Mouse (Mus musculus) midbrain, embryonic 15.5 days (tissue): ENCODE results near the gene Carmil1. TPM values are rescaled to one million over a fixed set of nuclear protein-coding genes. Genes with fewer than 3 reads are reported as not detected.

Experiments
- ATAC-seq: fragments of 200-750 bp; cut with Nextera tagmentation; replicated peaks from 2 replicates; pipeline ENCODE4 v1.8.0; 2017; ENCODE audit warnings: moderate TSS enrichment
- H3K27ac ChIP-seq: fragments of 300-500 bp; sonication (generic); 2 replicates; pipeline ENCODE4 v1.5.1; 2015; ENCODE audit warnings: mild to moderate bottlenecking, inconsistent platforms
- H3K27me3 ChIP-seq: fragments of 300-500 bp; sonication (generic); replicated peaks from 2 replicates; pipeline ENCODE4 v1.6.1; 2015; ENCODE audit warnings: inconsistent platforms
- H3K36me3 ChIP-seq: fragments of 300-500 bp; sonication (generic); replicated peaks from 2 replicates; pipeline ENCODE4 v1.6.1; 2015; ENCODE audit warnings: inconsistent platforms
- H3K4me1 ChIP-seq: fragments of 300-500 bp; sonication (generic); 2 replicates; pipeline ENCODE4 v1.6.1; 2015; ENCODE audit warnings: inconsistent platforms
- H3K4me2 ChIP-seq: fragments of 300-500 bp; sonication (generic); 2 replicates; pipeline ENCODE4 v1.6.1; 2015; ENCODE audit warnings: inconsistent platforms, mild to moderate bottlenecking, moderate library complexity
- H3K4me3 ChIP-seq: fragments of 300-500 bp; sonication (generic); 2 replicates; pipeline ENCODE4 v1.5.1; 2015; ENCODE audit warnings: mild to moderate bottlenecking, inconsistent platforms
- H3K9ac ChIP-seq: fragments of 300-500 bp; sonication (generic); 2 replicates; pipeline ENCODE4 v1.6.1; 2015; ENCODE audit warnings: mild to moderate bottlenecking, inconsistent platforms
- H3K9me3 ChIP-seq: fragments of 300-500 bp; sonication (generic); 2 replicates; pipeline ENCODE4 v1.6.1; 2016; ENCODE audit warnings: inconsistent platforms
- WGBS: fragments of 180-500 bp; shearing (Covaris S2); methylation state at CpG from one replicate; pipeline ENCODE4 v1.1.7; 2015; ENCODE audit warnings: mixed read lengths; 5-methylcytosine and 5-hydroxymethylcytosine counted together
- polyA plus RNA-seq: library from polyadenylated mRNA; unstranded; fragments of >200 nt; fragmentation: Nextera tagmentation; extraction: Ambion mirVana; gene quantifications from 2 replicates; pipeline ENCODE4 v1.2.1, GENCODE M21; 2015

Gene Carmil1
- polyA plus RNA-seq, 1 experiment from 2014 or later = 41.3 TPM

GRCm38 (mm10) chr13:24159190-24159965 is 121.2 kb downstream of the Carmil1 start:
- Histone ChIP-seq H3K9ac (no peak overlapping the region), H3K4me3 (no peak overlapping the region), H3K27me3 (no peaks in the 10 kb centered on the region), H3K4me1 (peaks cover 6% of the 10 kb centered on the region), H3K36me3 (no peaks in the 10 kb centered on the region), H3K4me2 (no peak overlapping the region), H3K9me3 (no peaks in the 10 kb centered on the region), H3K27ac (no peak overlapping the region)
- 86% methylated on average over 8 of the region's 8 CpGs for WGBS
- ATAC-seq = no peak

GRCm38 (mm10) chr13:24157560-24158011 is 123.0 kb downstream of the Carmil1 start:
- no peak overlapping the region for H3K4me2 ChIP-seq
- H3K36me3 ChIP-seq = no peaks in the 10 kb centered on the region
- H3K9ac ChIP-seq = no peak overlapping the region
- H3K27me3 ChIP-seq = no peaks in the 10 kb centered on the region
- H3K4me3 ChIP-seq = no peak overlapping the region
- no peaks in the 10 kb centered on the region for H3K9me3 ChIP-seq
- WGBS = 86% methylated on average over 10 of the region's 10 CpGs
- no peak for ATAC-seq
- no peak overlapping the region for H3K27ac ChIP-seq
- peaks cover 6% of the 10 kb centered on the region for H3K4me1 ChIP-seq

GRCm38 (mm10) chr13:24155190-24155589 is 125.4 kb downstream of the Carmil1 start:
- H3K4me2 ChIP-seq = no peak overlapping the region
- H3K27me3 ChIP-seq = no peaks in the 10 kb centered on the region
- peaks cover 10% of the 10 kb centered on the region for H3K4me1 ChIP-seq
- H3K4me3 ChIP-seq = no peak overlapping the region
- no peaks in the 10 kb centered on the region for H3K36me3 ChIP-seq
- no peak for ATAC-seq
- H3K9ac ChIP-seq = no peak overlapping the region
- H3K27ac ChIP-seq = no peak overlapping the region
- 38% methylated on average over 6 of the region's 6 CpGs for WGBS
- H3K9me3 ChIP-seq = no peaks in the 10 kb centered on the region

GRCm38 (mm10) chr13:24154281-24155061 is 126.1 kb downstream of the Carmil1 start:
- ATAC-seq = no peak
- H3K4me1 ChIP-seq = peaks cover 10% of the 10 kb centered on the region
- no peaks in the 10 kb centered on the region for H3K27me3 ChIP-seq
- no peaks in the 10 kb centered on the region for H3K36me3 ChIP-seq
- H3K4me2 ChIP-seq = no peak overlapping the region
- H3K9me3 ChIP-seq = no peaks in the 10 kb centered on the region
- H3K4me3 ChIP-seq = no peak overlapping the region
- no peak overlapping the region for H3K9ac ChIP-seq
- 54% methylated on average over 10 of the region's 10 CpGs for WGBS
- H3K27ac ChIP-seq = no peak overlapping the region

GRCm38 (mm10) chr13:24152610-24153009 is 128.0 kb downstream of the Carmil1 start:
- Histone ChIP-seq H3K27me3 (no peaks in the 10 kb centered on the region), H3K27ac (no peak overlapping the region), H3K36me3 (no peaks in the 10 kb centered on the region), H3K4me1 (peaks cover 10% of the 10 kb centered on the region), H3K9ac (no peak overlapping the region), H3K4me3 (no peak overlapping the region), H3K4me2 (no peak overlapping the region), H3K9me3 (no peaks in the 10 kb centered on the region)
- WGBS = 72% methylated on average over 7 of the region's 7 CpGs
- peak; percentile 40; the same call in 1 of the 2 replicates for ATAC-seq

- no peaks in the 10 kb centered on the region for H3K36me3 ChIP-seq
- peaks cover 10% of the 10 kb centered on the region for H3K4me1 ChIP-seq
- WGBS = 25% methylated on average over 6 of the region's 6 CpGs
- H3K27ac ChIP-seq = no peak overlapping the region
- H3K9me3 ChIP-seq = no peaks in the 10 kb centered on the region
- H3K4me3 ChIP-seq = no peak overlapping the region
- no peak overlapping the region for H3K9ac ChIP-seq
- no peak overlapping the region for H3K4me2 ChIP-seq
- H3K27me3 ChIP-seq = no peaks in the 10 kb centered on the region
- no peak for ATAC-seq
Measured at GRCm38 (mm10) chr13:24151335-24151734, 129.3 kb downstream of the Carmil1 start.

GRCm38 (mm10) chr13:24148549-24148948 is 132.0 kb downstream of the Carmil1 start:
- Histone ChIP-seq H3K27me3 (no peaks in the 10 kb centered on the region), H3K4me2 (no peak overlapping the region), H3K4me3 (no peak overlapping the region), H3K27ac (no peak overlapping the region), H3K4me1 (peaks cover 4% of the 10 kb centered on the region; the same call in 1 of the 2 replicates), H3K9ac (no peak overlapping the region), H3K9me3 (no peaks in the 10 kb centered on the region), H3K36me3 (no peaks in the 10 kb centered on the region)
- no peak for ATAC-seq
- WGBS = 83% methylated on average over 1 of the region's 1 CpGs

GRCm38 (mm10) chr13:24147006-24147405 is 133.6 kb downstream of the Carmil1 start:
- no peak overlapping the region for H3K27ac ChIP-seq
- H3K4me3 ChIP-seq = no peak overlapping the region
- no peak overlapping the region for H3K4me2 ChIP-seq
- ATAC-seq = no peak
- H3K9me3 ChIP-seq = no peaks in the 10 kb centered on the region
- WGBS = 69% methylated on average over 3 of the region's 3 CpGs
- peaks cover 4% of the 10 kb centered on the region; the same call in 1 of the 2 replicates for H3K4me1 ChIP-seq
- H3K27me3 ChIP-seq = no peaks in the 10 kb centered on the region
- H3K9ac ChIP-seq = no peak overlapping the region
- H3K36me3 ChIP-seq = no peaks in the 10 kb centered on the region

GRCm38 (mm10) chr13:24146541-24146940 is 134.1 kb downstream of the Carmil1 start:
- Histone ChIP-seq H3K9me3 (no peaks in the 10 kb centered on the region), H3K4me1 (peaks cover 4% of the 10 kb centered on the region; the same call in 1 of the 2 replicates), H3K27me3 (no peaks in the 10 kb centered on the region), H3K4me3 (no peak overlapping the region), H3K4me2 (no peak overlapping the region), H3K9ac (no peak overlapping the region), H3K27ac (no peak overlapping the region), H3K36me3 (no peaks in the 10 kb centered on the region)
- no peak for ATAC-seq
- 96% methylated on average over 5 of the region's 5 CpGs for WGBS

GRCm38 (mm10) chr13:24144858-24145257 is 135.7 kb downstream of the Carmil1 start:
- ATAC-seq = 0 out of 2 replicates have a peak, but pooled peaks have one; percentile 39
- 42% methylated on average over 4 of the region's 4 CpGs for WGBS
- Histone ChIP-seq H3K4me1 (no peaks in the 10 kb centered on the region; the same call in 1 of the 2 replicates), H3K9me3 (no peaks in the 10 kb centered on the region), H3K36me3 (no peaks in the 10 kb centered on the region), H3K27me3 (no peaks in the 10 kb centered on the region), H3K4me3 (no peak overlapping the region), H3K4me2 (no peak overlapping the region), H3K27ac (no peak overlapping the region), H3K9ac (no peak overlapping the region)

- Histone ChIP-seq H3K4me2 (no peak overlapping the region), H3K4me3 (no peak overlapping the region), H3K36me3 (no peaks in the 10 kb centered on the region), H3K9me3 (no peaks in the 10 kb centered on the region), H3K27me3 (no peaks in the 10 kb centered on the region), H3K27ac (no peak overlapping the region), H3K9ac (no peak overlapping the region), H3K4me1 (no peaks in the 10 kb centered on the region; the same call in 1 of the 2 replicates)
- ATAC-seq = no peak
- WGBS = 57% methylated on average over 2 of the region's 2 CpGs
Measured at GRCm38 (mm10) chr13:24144141-24144540, 136.5 kb downstream of the Carmil1 start.

- Histone ChIP-seq H3K4me3 (no peak overlapping the region), H3K9me3 (no peaks in the 10 kb centered on the region), H3K9ac (no peak overlapping the region), H3K27me3 (no peaks in the 10 kb centered on the region), H3K4me1 (peaks cover 12% of the 10 kb centered on the region), H3K36me3 (no peaks in the 10 kb centered on the region), H3K27ac (no peak overlapping the region), H3K4me2 (no peak overlapping the region)
- 98% methylated on average over 5 of the region's 5 CpGs for WGBS
- peak; percentile 50; the same call in 1 of the 2 replicates for ATAC-seq
Measured at GRCm38 (mm10) chr13:24136836-24137235, 143.8 kb downstream of the Carmil1 start.
